Mouse (Mus musculus): ENCODE measurements around the gene Tasp1.

DNA sequence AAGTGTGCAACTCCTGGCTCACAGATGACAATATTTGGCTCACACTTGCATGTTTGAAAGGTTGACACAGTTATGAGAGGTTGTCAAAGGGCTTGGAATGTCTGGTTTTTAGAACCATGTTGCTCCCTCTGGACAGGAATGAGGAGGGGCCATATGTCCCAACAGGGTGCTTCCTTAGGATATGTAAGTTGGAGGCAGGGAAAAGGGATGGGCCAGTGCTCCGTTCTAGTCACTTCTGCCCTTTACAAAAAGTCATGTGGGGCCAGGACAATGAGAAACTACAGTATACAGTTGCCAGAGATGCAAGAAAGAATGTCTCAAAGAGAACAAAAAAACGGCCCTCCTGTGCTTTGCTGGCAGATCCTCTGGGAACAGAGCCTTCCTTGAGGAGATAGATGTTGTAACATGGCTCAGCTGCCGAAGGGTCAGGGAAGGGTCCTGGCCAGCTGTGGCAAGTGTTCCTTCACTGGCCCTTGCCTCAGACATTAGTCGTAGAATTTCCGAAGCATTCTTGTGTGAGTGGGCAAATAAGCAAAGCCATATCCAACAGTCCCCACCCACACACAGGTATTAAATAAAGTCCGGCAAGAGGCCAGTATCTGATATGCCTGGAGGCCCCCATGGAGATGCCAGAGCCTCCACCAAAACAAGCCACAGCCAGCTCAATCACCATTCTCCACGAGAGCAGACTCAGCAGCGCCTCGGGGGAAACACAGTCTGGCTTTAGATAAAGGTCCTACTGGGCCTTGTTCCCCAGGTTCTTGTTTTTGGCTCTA lies 274.1 kb downstream of the Tasp1 start:
- TF ChIP-seq GATA1 (IDR thresholded peaks at IDR 0.05; ENCODE audit: borderline replicate concordance, low read length) = no peak
- no peak for TF ChIP-seq FLI1 (IDR thresholded peaks at IDR 0.05; ENCODE audit: low read length)
